Mouse (Mus musculus): Measurements from ENCODE around the gene Atp12a. TPM values are rescaled to one million over a fixed set of nuclear protein-coding genes. Genes with fewer than 3 reads are reported as not detected.
A peak's percentile ranks its signal among the peaks of the same experiment; 100 is the strongest.

The Atp12a gene
- 0.09 and 0.20 TPM in 2 replicates for polyA plus RNA-seq (2015; fragmentation: Nextera tagmentation; extraction: Ambion mirVana)

DNA sequence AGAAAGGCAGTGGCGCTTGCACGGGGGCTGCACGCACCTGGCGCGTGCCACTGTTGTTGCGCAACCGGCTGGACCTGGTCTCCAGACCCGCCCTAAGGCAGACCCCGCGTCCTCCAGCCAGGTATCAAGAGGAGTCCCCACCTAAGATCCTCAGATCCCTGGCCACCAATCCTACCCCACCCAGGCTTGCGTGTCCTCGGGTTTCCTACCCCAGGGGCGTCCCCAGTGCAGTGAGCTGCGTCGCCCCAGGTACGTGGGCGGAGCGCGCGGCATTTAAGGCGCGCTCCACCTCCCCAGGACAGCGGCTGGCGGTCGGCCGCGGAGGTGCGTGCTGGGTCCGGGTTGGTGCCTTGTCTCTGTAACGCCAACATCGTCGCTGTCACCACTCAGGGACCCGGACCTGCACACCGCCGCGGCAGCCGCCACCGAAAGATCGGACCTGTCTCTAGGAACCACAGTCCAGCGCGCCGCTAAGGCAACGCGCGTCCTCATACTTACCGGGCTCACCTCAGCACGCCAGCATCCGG, at the start of gene Atp12a:
Atp12a (plus strand) TSS at position 358 of the 527 bp plus-strand sequence.
- Histone ChIP-seq H3K4me1 (replicated peaks) (peaks cover 7% of the 10 kb centered on the region), H3K9ac (no peak within 1 kb of the TSS), H3K27ac (no peak within 1 kb of the TSS), H3K9me3 (replicated peaks) (no peaks in the 10 kb centered on the region), H3K4me2 (peak within 1 kb of the TSS; percentile 62), H3K36me3 (no peaks in the 10 kb centered on the region), H3K27me3 (peaks cover 64% of the 10 kb centered on the region), H3K4me3 (peak within 1 kb of the TSS; percentile 41)
- WGBS: 2% methylated on average over 48 of the region's 48 CpGs
- ATAC-seq (replicated peaks; ENCODE audit: insufficient number of reproducible peaks, insufficient read depth, low FRiP score, low read depth): 0 out of 2 replicates have a peak, but pooled peaks have one; percentile 18

DNA sequence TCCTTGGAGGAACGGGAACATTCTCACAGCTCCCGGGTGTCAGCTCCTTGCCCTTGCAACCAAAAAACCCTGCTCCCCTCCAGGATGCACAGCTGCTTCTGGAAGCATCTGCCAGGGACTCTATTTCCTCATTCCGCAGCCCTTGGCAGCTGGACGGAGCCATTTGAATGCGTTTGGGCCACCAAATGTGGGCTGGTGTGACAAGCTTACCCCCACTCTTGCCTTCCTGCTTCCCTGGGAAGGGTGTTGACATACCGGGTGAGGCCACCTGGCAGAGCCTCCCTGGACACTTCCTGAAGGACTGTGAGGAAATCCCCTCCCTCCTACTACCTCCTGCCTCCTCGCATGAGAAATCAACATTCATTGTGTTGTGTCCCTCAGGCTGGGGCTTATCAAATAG, 49.3 kb upstream of the Atp12a start:
- no peaks in the 10 kb centered on the region for H3K9me3 ChIP-seq (replicated peaks)
- no peaks in the 10 kb centered on the region for H3K36me3 ChIP-seq
- no peak overlapping the region for H3K9ac ChIP-seq
- no peaks in the 10 kb centered on the region for H3K27me3 ChIP-seq
- 37% methylated on average over 7 of the region's 7 CpGs for WGBS
- no peak overlapping the region for H3K4me2 ChIP-seq
- no peak for ATAC-seq (replicated peaks; ENCODE audit: insufficient number of reproducible peaks, insufficient read depth, low FRiP score, low read depth)
- no peaks in the 10 kb centered on the region; the same call in 1 of the 2 replicates for H3K4me1 ChIP-seq (replicated peaks)
- H3K4me3 ChIP-seq: no peak overlapping the region
- H3K27ac ChIP-seq: no peak overlapping the region

DNA sequence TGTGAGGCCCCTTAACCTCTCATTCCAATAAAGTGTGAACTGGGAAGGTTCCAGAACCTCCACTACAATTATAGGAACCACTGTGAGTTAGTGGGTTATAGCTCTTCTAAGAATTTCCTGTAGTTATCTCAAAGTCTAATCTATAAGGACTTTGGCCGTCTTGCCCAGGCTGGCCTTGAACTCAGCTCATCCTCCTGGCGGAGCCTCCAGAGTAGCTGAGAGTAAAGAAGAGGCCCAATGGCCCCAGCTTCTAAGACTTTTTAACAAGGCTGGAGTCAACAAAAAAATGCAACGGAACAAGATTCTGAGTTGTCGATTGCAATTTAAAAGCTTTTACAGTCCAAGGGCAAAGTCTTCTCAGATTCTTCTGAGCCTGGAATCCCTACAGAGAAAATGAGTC, 48.5 kb upstream of the Atp12a start:
- no peaks in the 10 kb centered on the region for H3K27me3 ChIP-seq
- H3K4me1 ChIP-seq (replicated peaks): no peaks in the 10 kb centered on the region; the same call in 1 of the 2 replicates
- H3K4me3 ChIP-seq: no peak overlapping the region
- no peak overlapping the region for H3K27ac ChIP-seq
- H3K9me3 ChIP-seq (replicated peaks): no peaks in the 10 kb centered on the region
- no peaks in the 10 kb centered on the region for H3K36me3 ChIP-seq
- H3K4me2 ChIP-seq: no peak overlapping the region
- no peak overlapping the region for H3K9ac ChIP-seq
- no peak for ATAC-seq (replicated peaks; ENCODE audit: insufficient number of reproducible peaks, insufficient read depth, low FRiP score, low read depth)
- WGBS: 81% methylated on average over 4 of the region's 4 CpGs

DNA sequence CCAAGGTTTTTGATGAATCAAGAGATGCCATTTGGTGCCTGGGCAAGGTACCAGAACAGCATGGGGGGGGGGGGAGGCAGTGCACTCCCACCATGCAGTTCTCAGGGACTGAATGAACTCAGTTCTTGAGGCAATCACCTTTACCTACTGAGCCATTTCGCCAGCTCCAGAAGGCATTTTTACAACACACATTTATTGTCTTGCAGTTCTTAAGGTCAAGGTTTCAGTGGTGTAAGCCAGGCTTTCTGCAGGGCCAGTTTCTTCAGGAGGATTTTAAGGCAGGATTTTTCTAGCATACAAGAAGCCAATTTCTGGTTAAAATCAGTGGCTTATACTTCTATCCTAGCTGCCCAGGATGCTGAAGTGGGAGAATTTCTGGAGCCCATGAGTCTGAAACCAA, 41.9 kb upstream of the Atp12a start:
- Histone ChIP-seq H3K4me3 (no peak overlapping the region), H3K36me3 (no peaks in the 10 kb centered on the region), H3K4me1 (replicated peaks) (no peaks in the 10 kb centered on the region), H3K27me3 (no peaks in the 10 kb centered on the region), H3K27ac (no peak overlapping the region), H3K9ac (no peak overlapping the region), H3K9me3 (replicated peaks) (no peaks in the 10 kb centered on the region), H3K4me2 (no peak overlapping the region)
- 66% methylated on average over 1 of the region's 1 CpGs for WGBS
- ATAC-seq (replicated peaks; ENCODE audit: insufficient number of reproducible peaks, insufficient read depth, low FRiP score, low read depth): no peak

GRCm38 (mm10) chr14:56325038-56325437, 39.8 kb upstream of the Atp12a start:
- H3K27ac ChIP-seq: no peak overlapping the region
- no peaks in the 10 kb centered on the region for H3K9me3 ChIP-seq (replicated peaks)
- H3K4me2 ChIP-seq: no peak overlapping the region
- no peak for ATAC-seq (replicated peaks; ENCODE audit: insufficient number of reproducible peaks, insufficient read depth, low FRiP score, low read depth)
- H3K4me1 ChIP-seq (replicated peaks): no peaks in the 10 kb centered on the region
- no peaks in the 10 kb centered on the region for H3K27me3 ChIP-seq
- H3K4me3 ChIP-seq: no peak overlapping the region
- no peaks in the 10 kb centered on the region for H3K36me3 ChIP-seq
- H3K9ac ChIP-seq: no peak overlapping the region

GRCm38 (mm10) chr14:56333700-56334099, 31.2 kb upstream of the Atp12a start:
- no peak overlapping the region for H3K4me2 ChIP-seq
- H3K4me3 ChIP-seq: no peak overlapping the region
- H3K36me3 ChIP-seq: no peaks in the 10 kb centered on the region
- no peak for ATAC-seq (replicated peaks; ENCODE audit: insufficient number of reproducible peaks, insufficient read depth, low FRiP score, low read depth)
- H3K9ac ChIP-seq: no peak overlapping the region
- no peaks in the 10 kb centered on the region for H3K27me3 ChIP-seq
- H3K9me3 ChIP-seq (replicated peaks): no peaks in the 10 kb centered on the region
- peaks cover 5% of the 10 kb centered on the region for H3K4me1 ChIP-seq (replicated peaks)
- H3K27ac ChIP-seq: no peak overlapping the region

DNA sequence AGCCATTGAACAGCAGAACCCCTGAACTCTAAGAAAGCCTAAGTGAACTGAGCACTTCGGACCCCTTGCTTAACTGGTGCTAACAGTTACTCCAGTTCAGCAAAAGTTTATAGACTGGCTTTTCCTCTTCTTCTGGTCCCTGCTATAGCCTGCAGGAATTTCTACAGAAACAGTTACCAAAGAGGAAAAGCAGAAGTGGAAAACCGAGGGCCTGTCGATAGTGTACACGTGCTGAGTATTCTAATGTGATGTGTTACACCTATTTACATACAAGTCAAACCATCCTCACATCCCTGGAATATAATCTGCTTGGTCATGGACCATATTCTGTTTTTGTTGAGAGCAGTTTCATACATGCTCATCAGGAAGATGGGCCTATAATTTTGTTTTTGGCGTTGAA, 30.4 kb upstream of the Atp12a start:
- no peak for ATAC-seq (replicated peaks; ENCODE audit: insufficient number of reproducible peaks, insufficient read depth, low FRiP score, low read depth)
- no peak overlapping the region for H3K27ac ChIP-seq
- WGBS: 84% methylated on average over 5 of the region's 5 CpGs
- H3K4me1 ChIP-seq (replicated peaks): peaks cover 5% of the 10 kb centered on the region
- H3K4me2 ChIP-seq: no peak overlapping the region
- no peaks in the 10 kb centered on the region for H3K9me3 ChIP-seq (replicated peaks)
- no peak overlapping the region for H3K4me3 ChIP-seq
- no peak overlapping the region for H3K9ac ChIP-seq
- H3K27me3 ChIP-seq: no peaks in the 10 kb centered on the region
- H3K36me3 ChIP-seq: no peaks in the 10 kb centered on the region

GRCm38 (mm10) chr14:56336032-56336431, 28.8 kb upstream of the Atp12a start:
- Histone ChIP-seq H3K27me3 (no peaks in the 10 kb centered on the region), H3K4me3 (no peak overlapping the region), H3K4me1 (replicated peaks) (peaks cover 5% of the 10 kb centered on the region), H3K9ac (no peak overlapping the region), H3K36me3 (no peaks in the 10 kb centered on the region), H3K27ac (no peak overlapping the region), H3K9me3 (replicated peaks) (no peaks in the 10 kb centered on the region), H3K4me2 (no peak overlapping the region)
- 82% methylated on average over 10 of the region's 10 CpGs for WGBS
- no peak for ATAC-seq (replicated peaks; ENCODE audit: insufficient number of reproducible peaks, insufficient read depth, low FRiP score, low read depth)

GRCm38 (mm10) chr14:56337075-56337474, 27.8 kb upstream of the Atp12a start:
- 30% methylated on average over 9 of the region's 9 CpGs for WGBS
- no peaks in the 10 kb centered on the region for H3K36me3 ChIP-seq
- ATAC-seq (replicated peaks; ENCODE audit: insufficient number of reproducible peaks, insufficient read depth, low FRiP score, low read depth): no peak
- peaks cover 5% of the 10 kb centered on the region for H3K4me1 ChIP-seq (replicated peaks)
- H3K27me3 ChIP-seq: no peaks in the 10 kb centered on the region
- H3K4me3 ChIP-seq: no peak overlapping the region
- H3K4me2 ChIP-seq: no peak overlapping the region
- H3K9ac ChIP-seq: no peak overlapping the region
- H3K9me3 ChIP-seq (replicated peaks): no peaks in the 10 kb centered on the region
- no peak overlapping the region for H3K27ac ChIP-seq

GRCm38 (mm10) chr14:56337696-56338095, 27.2 kb upstream of the Atp12a start:
- no peak overlapping the region for H3K9ac ChIP-seq
- WGBS: 83% methylated on average over 2 of the region's 2 CpGs
- no peak overlapping the region for H3K4me3 ChIP-seq
- no peaks in the 10 kb centered on the region for H3K9me3 ChIP-seq (replicated peaks)
- no peak overlapping the region for H3K27ac ChIP-seq
- H3K36me3 ChIP-seq: no peaks in the 10 kb centered on the region
- H3K4me1 ChIP-seq (replicated peaks): peaks cover 5% of the 10 kb centered on the region
- no peak overlapping the region for H3K4me2 ChIP-seq
- no peak for ATAC-seq (replicated peaks; ENCODE audit: insufficient number of reproducible peaks, insufficient read depth, low FRiP score, low read depth)
- H3K27me3 ChIP-seq: no peaks in the 10 kb centered on the region

- no peak for ATAC-seq (replicated peaks; ENCODE audit: insufficient number of reproducible peaks, insufficient read depth, low FRiP score, low read depth)
- Histone ChIP-seq H3K36me3 (no peaks in the 10 kb centered on the region), H3K27ac (no peak overlapping the region), H3K4me3 (no peak overlapping the region), H3K4me2 (no peak overlapping the region), H3K9ac (no peak overlapping the region), H3K27me3 (no peaks in the 10 kb centered on the region), H3K4me1 (replicated peaks) (peaks cover 5% of the 10 kb centered on the region), H3K9me3 (replicated peaks) (no peaks in the 10 kb centered on the region)
- WGBS: 63% methylated on average over 7 of the region's 7 CpGs
Observed at GRCm38 (mm10) chr14:56338882-56339442, 25.9 kb upstream of the Atp12a start.

GRCm38 (mm10) chr14:56348704-56349103, 16.2 kb upstream of the Atp12a start:
- Histone ChIP-seq H3K9ac (no peak overlapping the region), H3K4me1 (replicated peaks) (peaks cover 2% of the 10 kb centered on the region; the same call in 1 of the 2 replicates), H3K36me3 (no peaks in the 10 kb centered on the region), H3K9me3 (replicated peaks) (no peaks in the 10 kb centered on the region), H3K27me3 (0 out of 2 replicates have a peak, but pooled peaks cover 1% of the 10 kb centered on the region), H3K4me2 (no peak overlapping the region), H3K27ac (no peak overlapping the region), H3K4me3 (no peak overlapping the region)
- WGBS: 56% methylated on average over 3 of the region's 3 CpGs
- ATAC-seq (replicated peaks; ENCODE audit: insufficient number of reproducible peaks, insufficient read depth, low FRiP score, low read depth): no peak
